Mouse (Mus musculus) midbrain, postnatal 0 days (tissue): Measurements from ENCODE around the gene Kif2a. TPM values are rescaled to one million over a fixed set of nuclear protein-coding genes. Genes with fewer than 3 reads are reported as not detected.

ENCODE experiments used
- ATAC-seq: fragments of 200-750 bp; cut with Nextera tagmentation; 2 replicates; pipeline ENCODE4 v1.8.0; 2017; ENCODE audit warnings: moderate number of reproducible peaks, mild to moderate bottlenecking, moderate TSS enrichment, moderate library complexity; ENCODE audit not compliant: low FRiP score
- DNase-seq: peaks from one replicate; pipeline ENCODE4 v3.0.0-alpha.2; 2015; ENCODE audit warnings: low spot score
- H3K27ac ChIP-seq: fragments of 300-500 bp; sonication (generic); 2 replicates; pipeline ENCODE4 v1.5.1; 2014; ENCODE audit warnings: low read depth, mild to moderate bottlenecking, low read length, mixed read lengths
- H3K27me3 ChIP-seq: fragments of 300-500 bp; sonication (generic); 2 replicates; pipeline ENCODE4 v1.6.1; 2014; ENCODE audit warnings: low read length, control low read depth, mixed read lengths; ENCODE audit not compliant: insufficient read depth
- H3K36me3 ChIP-seq: fragments of 300-500 bp; sonication (generic); 2 replicates; pipeline ENCODE4 v1.6.1; 2014; ENCODE audit warnings: low read length, control low read depth, mixed read lengths; ENCODE audit not compliant: insufficient read depth
- H3K4me1 ChIP-seq: fragments of 300-500 bp; sonication (generic); 2 replicates; pipeline ENCODE4 v1.6.1; 2014; ENCODE audit warnings: mild to moderate bottlenecking, control low read depth, antibody characterized with exemption, low read length, mixed read lengths; ENCODE audit not compliant: insufficient read depth
- H3K4me2 ChIP-seq: fragments of 300-500 bp; sonication (generic); 2 replicates; pipeline ENCODE4 v1.6.1; 2014; ENCODE audit warnings: low read depth, mild to moderate bottlenecking, low read length, mixed read lengths; ENCODE audit not compliant: poor library complexity, severe bottlenecking
- H3K4me3 ChIP-seq: fragments of 300-500 bp; sonication (generic); 2 replicates; pipeline ENCODE4 v1.5.1; 2014; ENCODE audit warnings: low read depth, mild to moderate bottlenecking, low read length, moderate library complexity
- H3K9ac ChIP-seq: fragments of 300-500 bp; sonication (generic); replicated peaks from 2 replicates; pipeline ENCODE4 v1.6.1; 2014; ENCODE audit warnings: mild to moderate bottlenecking, low read length, moderate library complexity, mixed read lengths; ENCODE audit not compliant: poor library complexity, severe bottlenecking
- H3K9me3 ChIP-seq: fragments of 300-500 bp; sonication (generic); 2 replicates; pipeline ENCODE4 v1.6.1; 2016; ENCODE audit warnings: low read length, control low read depth
- CTCF ChIP-seq: IDR thresholded peaks from 2 replicates; pipeline ENCODE4 v1.5.1; 2016; ENCODE audit warnings: antibody characterized with exemption, mild to moderate bottlenecking
- WGBS: fragments of 180-500 bp; shearing (Covaris S2); extraction: QIAGEN DNeasy Blood & Tissue Kit; methylation state at CpG from one replicate; pipeline ENCODE4 v1.1.7; 2014; 5-methylcytosine and 5-hydroxymethylcytosine counted together
- polyA plus RNA-seq: library from polyadenylated mRNA; unstranded; fragments of >200 nt; fragmentation: Nextera tagmentation; extraction: Ambion mirVana; gene quantifications from 2 replicates; pipeline ENCODE4 v1.2.1, GENCODE M21; 2015
- total RNA-seq: library from RNA; depleted of rRNA; stranded (reverse); fragments of >200 nt; gene quantifications from 2 replicates; pipeline ENCODE4 v1.2.3, GENCODE M21; 2014

Gene Kif2a
- total and polyA plus RNA-seq, 2 experiments from 2014 or later: 44.4 to 97.3 TPM

GRCm38 (mm10) chr13:107031228-107031627 is 9.3 kb upstream of the Kif2a start:
- H3K27ac ChIP-seq: no peak overlapping the region
- no peaks in the 10 kb centered on the region for H3K4me1 ChIP-seq
- H3K4me2 ChIP-seq: no peak overlapping the region
- TF ChIP-seq CTCF: no peak
- no peak for ATAC-seq
- no peaks in the 10 kb centered on the region for H3K9me3 ChIP-seq
- no peak for DNase-seq
- H3K9ac ChIP-seq: no peak overlapping the region
- no peaks in the 10 kb centered on the region for H3K27me3 ChIP-seq
- no peaks in the 10 kb centered on the region for H3K36me3 ChIP-seq
- no peak overlapping the region for H3K4me3 ChIP-seq

- 92% methylated on average over 4 of the region's 4 CpGs for WGBS
- no peaks in the 10 kb centered on the region for H3K27me3 ChIP-seq
- no peak for ATAC-seq
- H3K4me3 ChIP-seq: no peak overlapping the region
- no peak overlapping the region for H3K4me2 ChIP-seq
- H3K36me3 ChIP-seq: no peaks in the 10 kb centered on the region
- no peaks in the 10 kb centered on the region for H3K9me3 ChIP-seq
- no peak for DNase-seq
- H3K9ac ChIP-seq: no peak overlapping the region
- TF ChIP-seq CTCF: no peak
- no peak overlapping the region for H3K27ac ChIP-seq
- no peaks in the 10 kb centered on the region for H3K4me1 ChIP-seq
These were observed 5.3 kb upstream of the Kif2a start for GRCm38 (mm10) chr13:107027218-107027617.

- Histone ChIP-seq H3K27ac (no peak overlapping the region), H3K9me3 (no peaks in the 10 kb centered on the region), H3K4me2 (no peak overlapping the region), H3K4me3 (no peak overlapping the region), H3K36me3 (no peaks in the 10 kb centered on the region), H3K27me3 (no peaks in the 10 kb centered on the region), H3K9ac (no peak overlapping the region), H3K4me1 (no peaks in the 10 kb centered on the region)
- ATAC-seq: no peak
- TF ChIP-seq CTCF: no peak
- WGBS: 80% methylated on average over 3 of the region's 3 CpGs
- DNase-seq: no peak
These were observed 3.7 kb upstream of the Kif2a start for GRCm38 (mm10) chr13:107025663-107026062.

- TF ChIP-seq CTCF: no peak
- no peaks in the 10 kb centered on the region for H3K36me3 ChIP-seq
- ATAC-seq (peak; percentile 95), DNase-seq (peak; percentile 92)
- H3K27me3 ChIP-seq: no peaks in the 10 kb centered on the region
- under 1% methylated on average over 53 of the region's 97 CpGs for WGBS
- no peaks in the 10 kb centered on the region for H3K9me3 ChIP-seq
- peak overlapping the region; percentile 98 for H3K4me3 ChIP-seq
- H3K4me1 ChIP-seq: no peaks in the 10 kb centered on the region
- peak overlapping the region; percentile 77 for H3K4me2 ChIP-seq
- peak overlapping the region; percentile 98 for H3K27ac ChIP-seq
- peak overlapping the region; percentile 91 for H3K9ac ChIP-seq
These were observed 593 bp upstream of the Kif2a start for GRCm38 (mm10) chr13:107022266-107023171.

- H3K27ac ChIP-seq: no peak overlapping the region
- H3K36me3 ChIP-seq: no peaks in the 10 kb centered on the region
- no peak for TF ChIP-seq CTCF
- no peaks in the 10 kb centered on the region for H3K27me3 ChIP-seq
- WGBS: 71% methylated on average over 2 of the region's 2 CpGs
- no peak overlapping the region for H3K4me3 ChIP-seq
- no peaks in the 10 kb centered on the region for H3K4me1 ChIP-seq
- DNase-seq (no peak), ATAC-seq (no peak)
- no peak overlapping the region for H3K9ac ChIP-seq
- H3K9me3 ChIP-seq: no peaks in the 10 kb centered on the region
- H3K4me2 ChIP-seq: peak overlapping the region; percentile 2; the same call in 1 of the 2 replicates
These were observed 2.5 kb downstream of the Kif2a start for GRCm38 (mm10) chr13:107019443-107019842.

GRCm38 (mm10) chr13:107013926-107014325 is 8.0 kb downstream of the Kif2a start:
- ATAC-seq: no peak
- WGBS: 66% methylated on average over 2 of the region's 2 CpGs
- Histone ChIP-seq H3K4me2 (no peak overlapping the region), H3K27me3 (no peaks in the 10 kb centered on the region), H3K9me3 (no peaks in the 10 kb centered on the region), H3K4me1 (0 out of 2 replicates have a peak, but pooled peaks cover 2% of the 10 kb centered on the region), H3K36me3 (no peaks in the 10 kb centered on the region), H3K4me3 (no peak overlapping the region), H3K27ac (no peak overlapping the region), H3K9ac (no peak overlapping the region)
- TF ChIP-seq CTCF: no peak
- DNase-seq: no peak
